Mouse (Mus musculus): ENCODE data around the gene Hoxd8.

DNA sequence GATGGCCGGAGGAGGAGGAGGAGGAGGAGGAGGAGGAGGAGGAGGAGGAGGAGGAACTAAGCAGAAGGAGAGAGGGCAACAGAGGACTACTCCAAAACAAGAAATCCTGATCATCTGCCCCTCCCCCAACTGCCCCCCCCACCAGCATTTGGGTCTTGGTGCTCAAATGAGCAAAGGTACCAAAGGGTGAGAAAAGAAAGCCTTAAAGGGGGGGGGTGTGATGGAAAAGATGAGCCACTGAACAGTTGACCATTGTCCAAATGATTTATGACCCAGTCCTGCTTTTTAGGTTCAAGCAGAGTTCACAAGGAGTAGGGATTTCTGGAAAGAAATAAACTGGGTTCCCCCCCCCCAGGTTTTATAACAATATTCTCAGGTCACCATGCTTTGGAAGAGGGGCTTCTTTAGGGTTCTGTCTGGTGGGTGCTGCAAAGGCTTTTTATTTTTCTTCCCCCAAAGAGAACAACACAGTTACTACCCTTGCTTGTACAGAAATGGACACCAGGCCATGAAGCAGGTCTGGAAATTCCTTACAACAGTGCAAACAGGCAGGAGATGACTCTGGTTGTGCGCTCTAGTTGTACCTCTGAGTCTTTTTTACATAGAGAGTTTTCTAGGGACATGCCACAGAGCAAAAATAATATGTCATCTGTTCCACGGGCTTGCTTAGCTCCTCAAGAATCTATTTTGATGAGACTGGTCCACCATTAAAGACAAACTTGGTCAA, 37.0 kb downstream of the Hoxd8 start:
- no peak for TF ChIP-seq CTCF (IDR thresholded peaks at IDR 0.05; ENCODE audit: borderline replicate concordance, control insufficient read depth, extremely low read depth, insufficient read depth, low read length, poor library complexity)
- no peak for TF ChIP-seq POLR2A (IDR thresholded peaks at IDR 0.05; ENCODE audit: control insufficient read depth, extremely low read depth, insufficient read depth, low read length, poor library complexity)
